Comparison of ENCODE assay signal across 10 mouse cellular contexts in genomic region chr16:18555235-18555935, GRCm38 (mm10). TPM values are rescaled to one million over a fixed set of nuclear protein-coding genes. Genes with fewer than 3 reads are reported as not detected.
A peak's percentile ranks its signal among the peaks of the same experiment; 100 is the strongest.
DNase-seq lines count a peak whose midpoint lies in the region; ATAC-seq lines count a peak whose summit lies in the region.
"Had no signal": no experiment of that assay in that cellular context is flagged by ENCODE, and none has a peak within 500 bp of the region (broad histone marks: within the 10 kb centered on the region; RNA-seq: fewer than 3 reads in every experiment).

No protein-coding gene starts in this region.

- no peaks in the 10 kb centered on the region for H3K9me3 ChIP-seq in limb, embryonic 12.5 days
- H3K9me3 ChIP-seq: hindbrain, embryonic 13.5 days had no signal

- H3K4me1 ChIP-seq in limb, embryonic 12.5 days (replicated peaks): peaks cover 46% of the 10 kb centered on the region

- ATAC-seq in limb, embryonic 12.5 days (ENCODE audit: insufficient number of reproducible peaks, insufficient read depth, low FRiP score, low TSS enrichment, low read depth): peak; percentile 65

- H3K9ac ChIP-seq in limb, embryonic 12.5 days (replicated peaks): no peak overlapping the region
- H3K9ac ChIP-seq: hindbrain, embryonic 13.5 days had no signal

- H3K36me3 ChIP-seq in limb, embryonic 12.5 days: peaks cover 5% of the 10 kb centered on the region; the same call in 1 of the 2 replicates
- H3K36me3 ChIP-seq: hindbrain, embryonic 13.5 days had no signal

- 13% methylated on average over 17 of the region's 17 CpGs for whole genome bisulfite sequencing in limb, embryonic 12.5 days

- intact Hi-C loops in gastrocnemius, postnatal 36 days (cut with DNase I): no loop called here

- H3K4me3 ChIP-seq in limb, embryonic 12.5 days (replicated peaks): no peak overlapping the region
- H3K4me3 ChIP-seq: hindbrain, embryonic 13.5 days had no signal

- H3K27ac ChIP-seq in limb, embryonic 12.5 days: peak overlapping the region; percentile 89
- H3K27ac ChIP-seq: hindbrain, embryonic 13.5 days had no signal

- peak overlapping the region; percentile 32 for H3K4me2 ChIP-seq in limb, embryonic 12.5 days
- H3K4me2 ChIP-seq: hindbrain, embryonic 13.5 days had no signal

- DNase-seq in kidney, postnatal 10 days: peak; percentile 25
- no peak for DNase-seq in kidney, adult 9 months
- peak; percentile 87 for DNase-seq in embryo, embryonic 11 days
- DNase-seq in gastrocnemius, postnatal 36 days: peak; percentile 52 to 65
- no peak for DNase-seq in cerebellum, postnatal 10 days
- DNase-seq in right cerebral cortex, postnatal 10 days (ENCODE audit: low spot score in 2 of 2): no peak
- no peak for DNase-seq in right cerebral cortex, adult 2 months (ENCODE audit: low spot score in 2 of 2)
- DNase-seq: cerebellum, adult 9-10 months had no signal

- 0 out of 2 replicates have a peak, but pooled peaks cover 7% of the 10 kb centered on the region for H3K27me3 ChIP-seq in limb, embryonic 12.5 days

RNA-seq across cellular contexts. Expression of gene Tbx1, which starts 35.1 kb away (rescaled TPM):
- 10 to 100 TPM in 1 of 2 experiments, 1 to 10 TPM in 1; 8.7 to 11.1 TPM for total RNA-seq in gastrocnemius, postnatal 36 days (2021)
- 9.4 and 11.2 TPM in 2 replicates for polyA plus RNA-seq in limb, embryonic 12.5 days (2016; fragmentation: Nextera tagmentation; extraction: Ambion mirVana)

RNA-seq across cellular contexts. Expression of gene Rtl10, which starts 56.7 kb away (rescaled TPM):
- 1 to 10 TPM; 1.9 to 3.1 TPM for total RNA-seq in gastrocnemius, postnatal 36 days (2021)
- polyA plus RNA-seq in limb, embryonic 12.5 days (2016; fragmentation: Nextera tagmentation; extraction: Ambion mirVana): 4.2 and 5.1 TPM in 2 replicates

RNA-seq across cellular contexts. Expression of gene Gnb1l, which starts 56.9 kb away (rescaled TPM):
- 1 to 10 TPM; 3.6 to 3.8 TPM for total RNA-seq in gastrocnemius, postnatal 36 days (2021)
- 18.4 and 19.4 TPM in 2 replicates for polyA plus RNA-seq in limb, embryonic 12.5 days (2016; fragmentation: Nextera tagmentation; extraction: Ambion mirVana)

Comparison
In these comparisons a context has a peak if more than half of its experiments do, and no peak if none do; other contexts are left out.
1. DNase-seq: peak in kidney, postnatal 10 days (single experiment), embryo, embryonic 11 days (single experiment) and gastrocnemius, postnatal 36 days (2 of 2); none in kidney, adult 9 months (single experiment), cerebellum, postnatal 10 days (0 of 2), right cerebral cortex, postnatal 10 days (0 of 2) and right cerebral cortex, adult 2 months (0 of 2).